Mouse (Mus musculus): ENCODE measurements around the gene Gstp3.

DNA sequence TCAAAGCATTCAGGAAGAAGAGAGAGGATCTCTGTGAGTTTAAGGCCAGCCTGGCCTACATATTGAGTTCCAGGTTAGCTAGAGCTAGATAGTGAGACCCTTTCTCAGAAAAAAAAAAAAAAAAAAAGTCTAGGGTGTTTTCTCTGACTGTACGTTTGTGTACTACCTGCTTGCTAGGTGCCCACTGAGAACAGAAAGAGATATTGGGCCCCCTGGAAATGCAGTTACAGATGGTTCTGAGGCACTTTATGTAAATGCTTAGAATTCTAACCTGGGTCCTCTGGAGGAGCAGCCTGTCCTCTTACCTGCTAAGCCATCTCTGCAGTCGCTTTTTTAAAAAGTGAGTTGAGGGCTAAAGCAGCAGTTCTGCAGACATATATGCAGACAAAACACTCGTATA is 36.4 kb upstream of the Gstp3 start:
- TF ChIP-seq CTCF (IDR thresholded peaks at IDR 0.05; ENCODE audit: low read depth) (no peak), EP300 (IDR thresholded peaks at IDR 0.05; ENCODE audit: low read depth) (no peak)
